Mouse (Mus musculus): ENCODE data around the gene Col4a4. TPM values are rescaled to one million over a fixed set of nuclear protein-coding genes. Genes with fewer than 3 reads are reported as not detected.

The Col4a4 gene
- 0.08 TPM for polyA plus RNA-seq (2017; shearing (Covaris generic))

GRCm38 (mm10) chr1:82586713-82587399 is at the start of gene Col4a4, which contains the start of gene Col4a3:
Col4a4 (minus strand) TSS chr1:82586849.
Col4a3 (plus strand) TSS chr1:82586921.

Other genes starting within 250 kb of the Col4a4 start
- 0.02 TPM for gene Col4a3, start 72 bp upstream of the Col4a4 start, polyA plus RNA-seq (2017; shearing (Covaris generic))
- gene Mff, start 138.0 kb upstream of the Col4a4 start, polyA plus RNA-seq (2017; shearing (Covaris generic)) = 198 TPM
- 0.19 TPM for gene Tm4sf20, start 181.6 kb upstream of the Col4a4 start, polyA plus RNA-seq (2017; shearing (Covaris generic))
- gene Gm47791, start 184.4 kb upstream of the Col4a4 start, polyA plus RNA-seq (2017; shearing (Covaris generic)) = not detected